Mouse (Mus musculus) megakaryocyte, adult 5-6 weeks (primary cell): Measurements from ENCODE around the gene Atrn. TPM values are rescaled to one million over a fixed set of nuclear protein-coding genes. Genes with fewer than 3 reads are reported as not detected.
"Not testable (repeated sequence)": the region's sequence is repeated elsewhere in the genome, so short reads cannot be mapped to it uniquely, and the experiment has no call there.

ENCODE experiments used
- ATAC-seq: 2 replicates; pipeline ENCODE4 v1.8.0; 2016; ENCODE audit warnings: mild to moderate bottlenecking, inconsistent platforms; ENCODE audit not compliant: poor library complexity, severe bottlenecking
- total RNA-seq, 2 experiments: library from RNA; stranded (forward) in 1 of 2; stranded (reverse) in 1 of 2; fragments of 153-499, 151-499 nt in 1 of 2; fragments of 221-1000, 200-1000 nt in 1 of 2; gene quantifications; 2 replicates each; pipeline versions ENCODE4 v1.2.3 to v1.2.4; 2015 to 2017

The Atrn gene
- total RNA-seq, 2 experiments from 2014 or later: 23.1 to 24.8 TPM

DNA sequence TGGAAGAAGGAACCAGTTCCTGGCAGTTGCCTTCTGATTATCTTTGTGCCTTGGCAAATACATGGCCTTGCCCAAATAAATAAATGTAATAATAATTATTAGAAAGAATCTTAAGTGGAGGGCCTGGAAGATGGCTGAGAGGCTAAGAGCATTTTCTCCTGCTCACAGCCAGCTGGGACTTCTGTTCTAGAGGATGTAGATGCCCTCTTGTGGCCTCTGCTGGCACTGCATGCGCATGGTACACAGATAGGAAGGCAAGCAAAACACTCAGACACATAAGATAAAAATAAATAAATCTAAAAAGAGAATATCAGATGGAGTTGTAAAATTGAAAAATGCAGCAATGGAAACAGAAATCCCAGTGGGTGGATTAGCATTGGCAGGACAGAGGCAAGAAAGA is 44.3 kb downstream of the Atrn start:
- peak; percentile 87 for ATAC-seq

DNA sequence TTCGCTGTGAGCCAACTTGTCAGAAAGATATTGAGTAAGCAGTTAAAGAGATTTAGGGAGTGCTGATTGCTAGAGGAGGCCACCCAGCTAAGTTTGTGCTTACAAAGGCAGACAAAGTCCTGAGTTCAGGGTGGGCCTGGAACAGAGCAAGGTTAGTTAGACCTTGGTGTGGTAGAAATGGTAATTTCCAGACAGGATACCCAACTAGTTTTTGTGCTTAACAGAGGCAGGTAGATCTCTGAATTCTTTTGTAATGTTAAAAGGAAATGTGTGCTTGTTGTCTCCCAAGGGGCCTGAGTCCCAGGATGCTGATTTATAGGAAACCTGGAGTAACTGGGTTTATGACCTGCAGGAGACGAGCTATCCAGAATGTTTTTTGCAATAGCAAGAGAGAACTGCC is 52.6 kb downstream of the Atrn start:
- no peak for ATAC-seq

DNA sequence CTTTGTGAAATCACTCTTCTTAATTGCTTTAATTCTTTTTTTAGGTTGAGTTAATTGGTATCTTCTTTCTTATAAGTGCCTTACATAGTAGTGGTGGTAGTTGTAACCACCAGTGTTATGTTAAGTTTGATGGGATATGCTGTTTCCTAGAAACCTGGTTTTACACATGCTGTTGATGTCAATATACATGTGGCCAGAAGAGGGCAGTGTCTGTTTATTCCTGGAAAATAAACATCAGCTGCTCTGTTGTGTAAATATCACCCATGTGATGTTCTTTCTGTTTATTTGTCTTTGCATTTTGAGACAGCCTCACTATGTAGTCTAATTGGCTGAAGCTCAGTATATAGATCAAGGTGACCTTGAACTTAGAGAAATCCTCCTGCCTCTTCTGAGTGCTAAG is 55.6 kb downstream of the Atrn start:
- 0 out of 2 replicates have a peak, but pooled peaks have one; percentile 56 for ATAC-seq

DNA sequence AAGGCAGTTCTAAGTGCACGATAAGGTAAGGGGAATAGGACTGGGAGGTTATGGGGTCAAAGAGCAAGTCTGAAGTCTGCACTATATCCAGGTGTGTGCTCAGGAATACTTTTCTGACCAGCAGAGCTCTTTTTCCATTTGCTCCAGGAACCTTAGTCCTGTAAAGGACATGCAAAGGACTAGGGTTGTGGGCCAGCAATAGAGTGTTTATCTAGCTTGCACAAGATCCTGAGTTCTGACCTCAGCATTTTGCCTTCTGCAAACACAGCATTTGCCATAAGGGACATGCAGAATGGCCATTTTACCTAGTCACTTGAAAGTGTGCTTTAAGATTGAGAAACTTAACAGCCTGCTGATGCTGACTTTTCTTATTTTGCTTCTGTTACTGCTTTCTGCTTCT is 58.7 kb downstream of the Atrn start:
- ATAC-seq: no peak

DNA sequence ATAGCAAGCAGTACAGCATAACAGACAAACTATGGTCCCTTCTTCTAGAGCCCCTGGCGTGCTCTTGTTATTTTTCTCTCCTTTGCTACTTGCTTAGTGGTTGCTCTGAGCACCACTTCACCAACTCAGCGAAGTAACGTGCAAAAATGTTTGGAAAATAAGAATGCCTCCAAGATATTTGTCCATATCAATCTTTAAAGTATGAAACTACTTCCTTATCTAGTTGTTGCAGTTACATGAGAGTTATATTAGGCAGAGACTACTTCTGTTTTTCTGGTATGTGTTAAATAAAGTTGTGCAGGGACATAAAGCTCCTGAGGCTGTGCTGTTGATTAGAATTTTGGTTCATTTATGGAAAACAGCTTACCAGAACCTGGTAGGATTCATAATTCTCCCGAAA is 64.7 kb downstream of the Atrn start:
- ATAC-seq: no peak

DNA sequence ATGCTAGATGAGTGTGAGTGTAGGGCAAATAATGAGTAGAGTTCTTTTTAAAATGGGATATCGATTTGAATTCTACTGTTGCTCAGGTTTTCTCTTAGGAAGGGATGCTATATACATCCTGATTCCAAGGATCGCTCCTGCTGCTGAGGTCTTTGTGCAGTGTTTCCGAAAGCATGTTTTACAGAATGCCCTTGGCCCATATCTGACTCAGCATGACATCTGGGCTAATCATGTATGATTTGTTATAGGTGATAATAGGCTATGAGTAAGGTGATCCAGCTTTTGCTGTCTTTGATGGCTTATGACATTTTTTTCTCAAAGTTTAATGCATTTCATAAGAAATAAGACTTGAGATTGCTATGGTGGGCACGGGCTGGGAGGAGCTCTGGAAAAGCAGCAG is 66.1 kb downstream of the Atrn start:
- ATAC-seq: no peak

DNA sequence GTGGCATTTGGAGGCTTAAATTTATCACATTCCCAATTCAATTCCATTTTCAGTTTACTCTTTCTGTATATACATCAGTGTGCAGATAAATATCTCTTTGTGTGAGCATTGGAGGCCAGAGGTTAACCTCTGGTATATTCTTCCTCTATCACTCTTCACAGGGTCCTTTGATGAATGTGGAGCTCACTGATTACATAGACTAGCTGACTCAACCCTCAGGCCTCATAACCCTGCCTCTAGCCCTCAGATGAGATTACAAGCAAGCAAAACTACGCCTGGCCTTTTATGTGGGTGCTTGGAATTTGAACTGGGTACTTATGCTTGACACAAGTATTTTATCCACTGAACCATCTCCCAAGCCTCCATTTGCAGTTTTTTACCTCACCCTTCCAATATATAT is 68.6 kb downstream of the Atrn start:
- no peak for ATAC-seq

DNA sequence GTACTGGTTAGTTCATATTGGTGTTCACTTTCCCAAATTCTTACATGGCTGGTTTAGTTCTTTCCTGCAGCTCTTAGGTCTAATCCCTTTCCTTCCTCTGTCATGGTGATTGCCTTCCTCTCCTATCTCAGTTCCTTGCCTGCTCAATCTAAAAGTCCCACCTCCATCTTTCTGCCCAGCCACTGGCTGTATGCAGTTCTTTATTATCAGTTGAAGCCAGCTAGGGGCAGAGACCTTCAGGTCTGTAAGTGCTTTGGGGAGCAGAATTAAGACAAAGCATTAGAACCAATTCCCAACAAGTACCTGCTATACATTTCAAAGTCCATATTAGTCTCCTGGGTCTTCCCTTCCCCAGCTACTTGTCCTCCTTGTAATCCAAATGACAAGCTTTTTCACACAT is 71.3 kb downstream of the Atrn start:
- ATAC-seq: no peak

DNA sequence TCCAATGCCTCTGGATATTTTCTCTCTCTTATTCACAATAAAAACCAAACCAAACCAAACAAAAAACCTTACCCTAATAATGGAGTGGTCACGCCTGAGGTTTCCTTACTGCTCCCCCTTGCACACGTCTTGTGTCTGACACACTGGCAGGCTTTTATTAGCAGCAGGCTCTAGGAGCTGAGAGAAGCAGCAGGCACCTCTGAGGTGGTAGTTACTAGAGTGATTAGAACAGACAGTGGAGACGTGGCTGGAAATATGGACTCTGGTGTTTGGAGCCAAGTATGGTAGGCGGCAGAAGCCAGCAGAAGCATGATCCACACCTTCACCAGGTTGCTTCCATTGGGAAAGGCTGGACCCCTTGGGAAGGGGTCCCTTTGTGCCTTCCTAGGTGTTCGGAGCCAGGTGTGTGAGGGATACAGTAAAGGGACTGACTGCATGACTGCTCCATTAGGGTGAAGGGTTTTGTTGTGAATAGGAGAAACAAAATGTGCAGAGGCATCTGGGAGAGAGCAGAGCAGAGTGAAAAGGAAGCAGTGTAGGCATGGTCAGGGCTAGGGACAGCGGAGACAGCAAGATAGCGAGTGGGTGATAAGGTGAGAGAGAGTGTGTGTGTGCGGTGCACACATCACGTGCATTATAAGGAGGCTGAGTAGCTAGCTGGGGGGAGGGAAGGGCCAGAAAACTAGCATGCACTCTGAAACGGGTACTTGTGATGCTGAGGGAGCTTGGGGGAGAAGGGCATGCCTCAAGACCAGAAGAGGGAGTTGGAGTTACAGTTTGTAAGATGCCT is 72.0 kb downstream of the Atrn start:
- ATAC-seq: peak; percentile 40; the same call in 1 of the 2 replicates

DNA sequence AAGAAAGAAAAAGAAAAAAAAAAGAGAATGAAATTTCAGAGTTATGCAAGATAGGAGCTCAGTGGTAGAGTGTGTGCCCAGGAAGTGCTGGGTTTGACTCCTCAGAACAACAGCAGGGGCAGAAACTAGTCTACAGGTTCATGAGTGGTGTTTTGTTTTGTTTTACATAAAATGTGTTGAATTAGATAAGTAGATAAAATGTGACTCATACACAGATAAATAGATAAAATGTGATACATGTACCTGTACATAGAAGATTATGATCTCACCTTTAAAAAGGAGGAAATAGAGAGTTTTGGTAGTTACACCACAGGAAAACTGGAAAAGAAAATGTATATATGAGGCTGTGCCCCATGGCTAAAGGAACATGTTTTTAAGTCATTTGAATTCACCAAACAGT is 72.8 kb downstream of the Atrn start:
- ATAC-seq: no peak

DNA sequence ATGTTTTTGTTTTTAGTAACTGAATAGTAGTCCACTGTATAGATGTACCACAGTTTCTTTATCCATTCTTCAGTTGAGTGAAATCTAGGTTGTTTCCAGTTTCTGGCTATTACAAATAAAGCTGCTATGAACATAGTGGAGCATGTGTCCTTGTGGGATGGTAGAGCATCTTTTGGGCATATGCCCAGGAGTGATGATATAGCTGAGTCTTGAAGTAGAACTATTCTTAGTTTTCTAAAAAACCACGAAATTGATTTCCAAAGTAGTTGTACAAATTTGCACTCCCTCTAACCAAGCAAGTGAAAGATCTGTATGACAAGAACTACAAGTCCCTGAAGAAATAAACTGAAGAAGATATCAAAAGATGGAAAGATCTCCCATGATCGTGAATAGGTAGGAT is 86.5 kb downstream of the Atrn start:
- no peak for ATAC-seq

DNA sequence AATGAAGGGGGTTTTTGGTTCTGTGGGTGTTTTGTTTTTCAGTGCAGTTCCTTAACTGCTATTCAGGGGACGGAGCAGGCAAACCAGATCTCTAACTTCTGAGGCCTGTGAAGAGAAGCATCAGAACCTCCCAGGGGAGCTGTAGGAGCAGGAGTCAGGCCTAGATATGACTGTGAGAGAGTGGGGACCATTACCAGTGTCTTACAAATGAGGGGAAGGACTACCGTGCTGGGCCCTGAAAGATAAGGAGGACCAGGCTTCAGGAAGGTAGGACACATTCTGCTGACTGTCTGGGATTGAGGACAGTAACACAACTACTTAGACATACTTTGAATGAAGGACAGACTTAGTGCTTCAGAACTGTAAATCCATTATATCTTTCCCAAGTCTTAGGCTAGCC is 102.8 kb downstream of the Atrn start:
- ATAC-seq: no peak

DNA sequence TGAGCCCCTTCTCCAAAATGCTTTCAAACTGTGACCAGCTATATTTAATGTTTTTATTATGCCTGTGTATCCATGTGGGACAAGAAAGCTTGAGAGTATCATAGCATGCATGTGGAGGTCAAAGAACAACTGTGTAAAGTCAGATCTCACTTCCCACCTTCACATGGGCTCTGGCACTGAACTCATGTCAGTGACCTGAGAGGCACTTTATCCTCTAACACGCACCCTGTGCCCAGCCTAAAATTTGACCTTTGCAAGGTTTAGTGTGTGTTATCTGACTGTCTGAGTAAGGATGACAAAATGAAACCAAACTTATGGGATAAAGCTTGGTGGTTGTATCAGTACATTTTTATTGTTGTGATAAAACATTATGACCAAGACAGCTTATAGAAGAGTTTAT is 104.3 kb downstream of the Atrn start:
- no peak for ATAC-seq

DNA sequence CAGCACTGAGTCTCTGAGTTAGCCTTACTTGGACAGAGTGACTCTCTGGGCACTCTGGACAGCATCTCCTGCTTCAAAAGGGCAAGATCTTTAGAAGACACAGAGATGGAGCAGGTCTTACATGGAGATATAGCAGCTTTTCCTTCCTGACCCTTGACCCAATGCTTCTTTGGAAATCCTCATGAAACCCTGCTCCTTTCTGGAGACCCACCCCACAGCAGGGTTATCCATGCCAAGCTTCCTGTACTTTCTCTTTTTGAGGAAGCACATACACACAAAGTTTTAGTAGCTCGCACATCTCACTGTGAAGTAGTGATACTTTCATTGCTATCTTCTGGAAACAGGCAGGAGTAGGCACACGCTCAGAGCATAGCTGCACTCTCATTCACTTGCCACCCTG is 118.9 kb downstream of the Atrn start:
- no peak for ATAC-seq

DNA sequence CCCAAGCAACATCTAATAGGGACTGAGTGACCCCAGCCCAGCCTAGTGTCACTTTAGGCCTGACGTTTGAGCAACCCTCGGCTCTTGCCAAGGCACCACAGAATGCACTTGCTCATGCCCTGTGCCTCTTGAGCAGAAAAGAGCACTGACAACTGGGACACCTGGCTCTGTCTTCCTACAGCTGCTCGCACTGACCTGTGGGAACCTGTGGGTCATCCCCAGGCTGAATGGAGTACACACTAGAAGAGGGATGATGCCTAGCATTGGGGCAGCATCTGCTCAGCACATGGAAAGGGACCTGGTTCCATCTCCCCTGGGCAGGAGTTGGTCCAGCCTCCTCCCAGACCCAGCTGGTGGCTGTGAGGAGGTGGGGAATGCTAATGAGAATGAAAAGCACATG is 120.6 kb downstream of the Atrn start:
- no peak for ATAC-seq

DNA sequence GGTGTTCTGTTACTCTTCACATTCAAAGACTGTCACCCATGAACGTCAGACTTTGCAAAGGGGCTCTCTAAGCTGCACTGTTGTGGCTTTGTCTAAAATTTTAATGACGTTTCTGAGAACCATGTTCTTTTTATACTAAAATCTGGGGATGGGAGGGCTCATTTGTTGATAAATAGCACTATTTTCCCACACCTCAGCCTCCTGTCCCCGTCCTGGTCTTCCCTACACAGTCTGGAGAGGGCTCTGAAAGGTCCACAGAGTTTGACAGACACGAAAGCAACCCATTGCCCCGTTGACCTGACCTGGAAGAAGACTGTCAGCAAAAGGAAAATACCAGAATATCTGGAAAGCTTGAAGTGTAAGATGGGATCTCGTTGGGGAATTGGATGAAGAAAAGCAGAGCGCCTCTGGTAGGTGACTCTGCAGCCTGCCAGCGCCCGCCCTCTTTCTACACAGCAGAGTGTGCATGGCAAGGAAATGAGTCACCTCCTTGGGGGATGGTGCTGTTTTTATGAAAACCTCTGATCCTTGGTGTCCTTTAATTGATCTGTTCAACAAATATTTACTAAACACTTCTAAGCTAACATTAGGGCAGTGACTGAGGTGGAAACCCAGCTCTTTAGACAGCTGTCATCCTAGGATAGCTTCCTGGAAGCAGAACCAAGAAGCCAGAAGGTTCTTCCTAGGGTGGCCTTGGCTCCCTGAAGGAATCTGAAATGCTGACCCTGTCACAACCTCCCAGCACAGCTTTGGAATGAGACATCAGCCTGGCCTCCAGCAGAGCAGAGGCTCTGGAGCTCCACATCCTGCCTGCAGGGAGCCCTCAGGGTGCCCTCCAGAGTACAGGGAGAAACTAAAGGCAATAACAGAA is 123.0 kb downstream of the Atrn start:
- no peak for ATAC-seq

DNA sequence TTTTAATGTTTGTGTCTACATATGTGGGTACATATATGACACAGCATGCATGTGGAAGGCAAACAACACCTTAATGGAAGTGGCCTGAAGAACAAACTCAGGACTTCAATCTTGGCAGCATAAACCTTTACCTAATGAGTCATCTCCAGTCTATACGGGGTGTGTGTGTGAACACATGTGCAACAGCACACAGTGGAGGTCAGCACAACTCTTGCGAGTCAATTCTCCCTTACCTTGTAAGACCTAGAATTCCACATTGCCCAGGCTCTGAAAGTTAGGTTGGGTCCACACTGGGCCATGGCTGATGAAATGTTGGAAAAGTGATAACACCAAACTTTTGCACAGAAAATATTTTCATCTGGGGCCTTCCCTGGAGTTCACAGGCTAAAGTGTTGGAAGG is 124.3 kb downstream of the Atrn start:
- no peak for ATAC-seq

DNA sequence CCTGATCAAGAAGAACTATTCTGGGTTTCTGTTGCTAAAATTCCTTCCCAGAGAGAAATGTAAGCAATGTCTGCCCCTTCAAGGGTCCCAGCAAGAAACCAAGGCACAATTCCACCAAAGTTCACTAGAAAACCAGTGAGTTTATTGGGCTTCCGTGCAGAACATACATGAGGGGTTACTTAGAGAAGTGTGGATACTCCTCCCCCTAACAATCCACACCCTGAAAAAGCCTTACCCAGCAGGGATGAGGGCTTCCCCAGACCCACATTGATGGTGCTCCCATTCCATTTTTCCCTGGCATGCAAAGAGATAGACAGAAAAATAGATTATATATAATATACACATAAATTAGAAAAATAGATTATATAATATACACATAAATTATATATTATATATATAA is 124.7 kb downstream of the Atrn start:
- no peak for ATAC-seq

DNA sequence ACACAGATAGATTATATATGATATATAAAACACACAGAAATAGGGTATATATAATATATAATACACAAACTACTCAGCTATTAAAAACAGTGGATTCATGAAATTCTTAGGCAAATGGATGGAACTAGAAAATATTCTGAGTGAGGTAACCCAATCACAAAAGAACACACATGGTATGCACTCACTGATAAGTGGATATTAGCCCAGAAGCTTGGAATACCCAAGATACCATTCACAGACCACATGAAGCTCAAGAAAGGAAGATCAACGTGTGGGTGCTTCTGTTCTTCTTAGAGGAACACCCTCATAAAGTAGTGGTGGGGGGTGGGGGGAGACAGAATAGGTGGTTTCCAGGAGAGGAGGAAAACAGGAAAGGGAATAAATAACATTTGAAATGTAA is 125.1 kb downstream of the Atrn start:
- ATAC-seq: not testable (repeated sequence)

DNA sequence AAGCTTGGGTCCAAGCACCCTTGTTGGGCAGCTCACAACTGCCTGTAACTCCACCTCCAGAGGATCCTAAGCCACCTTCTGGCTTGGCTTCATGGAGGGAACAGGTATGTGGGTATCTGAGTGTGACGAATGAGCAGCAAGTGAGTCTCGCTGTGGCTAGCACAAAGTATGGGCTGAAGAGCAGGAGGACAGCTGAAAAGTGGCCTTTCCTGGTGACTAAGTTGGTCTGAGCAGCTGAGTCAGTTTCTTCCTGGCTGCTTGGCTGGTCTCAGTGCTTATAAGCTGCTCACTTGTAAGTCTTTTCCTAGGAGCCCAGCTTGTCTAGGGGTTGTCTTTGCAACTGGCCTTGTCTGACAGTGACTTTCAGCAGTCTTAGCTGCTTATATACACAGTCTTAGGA is 130.0 kb downstream of the Atrn start:
- ATAC-seq: no peak

DNA sequence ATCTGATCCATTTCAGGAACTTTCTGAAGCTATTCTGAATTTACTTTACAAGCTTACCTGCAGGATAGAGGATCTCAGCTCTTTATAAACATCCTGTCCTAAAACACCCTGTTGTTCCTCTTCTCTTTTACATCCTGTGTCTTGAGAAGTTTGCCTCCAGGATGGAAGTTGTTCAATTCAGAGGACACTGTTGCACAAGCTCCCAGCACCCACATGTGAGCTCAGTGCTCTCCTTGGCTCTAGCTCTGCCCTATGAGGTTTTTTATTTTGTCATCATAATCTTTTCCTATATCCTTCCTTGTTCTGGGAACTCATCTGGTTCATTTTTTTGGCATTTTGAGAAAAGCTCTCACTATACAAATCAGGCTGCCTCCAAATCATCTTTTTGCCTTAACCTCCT is 130.5 kb downstream of the Atrn start:
- peak; percentile 45; the same call in 1 of the 2 replicates for ATAC-seq
